Mouse (Mus musculus): Measurements from ENCODE around the gene Tnfsf11. TPM values are rescaled to one million over a fixed set of nuclear protein-coding genes. Genes with fewer than 3 reads are reported as not detected.

Tnfsf11 gene
- total and polyA plus RNA-seq, 3 experiments, result 0.13 TPM; not detected in 2

DNA sequence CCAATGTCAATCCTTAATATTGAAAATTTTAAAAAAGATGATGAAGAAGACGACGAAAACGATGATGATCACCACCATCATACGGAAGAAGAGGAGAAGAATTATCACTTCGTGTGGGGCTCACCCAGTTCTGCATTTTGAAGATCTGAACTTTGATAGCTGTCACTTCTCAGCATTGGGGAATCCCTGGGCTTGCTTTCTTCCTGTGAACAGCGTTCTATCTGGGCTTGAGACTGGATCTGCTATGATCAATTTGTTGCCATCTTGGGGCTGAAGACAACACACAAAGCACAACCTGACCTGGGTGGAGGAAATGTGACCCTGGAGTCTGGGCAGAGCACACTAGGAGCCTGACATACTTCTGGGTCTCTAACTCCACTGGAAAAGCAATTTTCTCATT is 43.0 kb downstream of the Tnfsf11 start:
- TF ChIP-seq MAX (IDR thresholded peaks at IDR 0.05; ENCODE audit: low read length) (no peak), MAZ (IDR thresholded peaks at IDR 0.05; ENCODE audit: low read depth, low read length) (no peak), EP300 (IDR thresholded peaks at IDR 0.05; ENCODE audit: low read length) (no peak), MXI1 (IDR thresholded peaks at IDR 0.05; ENCODE audit: low read depth, low read length) (no peak), KAT2A (IDR thresholded peaks at IDR 0.05; ENCODE audit: insufficient replicate concordance, low read length) (no peak), HCFC1 (IDR thresholded peaks at IDR 0.05; ENCODE audit: low read depth, low read length) (no peak), IRF4 (IDR thresholded peaks at IDR 0.05; ENCODE audit: low read depth, low read length) (no peak), TCF12 (IDR thresholded peaks at IDR 0.05; ENCODE audit: low read depth, low read length) (no peak)
- H3K4me3 ChIP-seq (replicated peaks in 1 of 3; ENCODE audit: low read depth in 2 of 3, low read length in 2 of 3, poor library complexity in 1 of 3), result no peak overlapping the region
- H3K9ac ChIP-seq (ENCODE audit: insufficient read depth, low read depth), result no peak overlapping the region
- no peaks in the 10 kb centered on the region for H3K27me3 ChIP-seq (replicated peaks)
- no peaks in the 10 kb centered on the region for H3K79me2 ChIP-seq (replicated peaks; ENCODE audit: control insufficient read depth, extremely low read depth, insufficient read depth, poor library complexity, severe bottlenecking)
- no peaks in the 10 kb centered on the region for H3K9me3 ChIP-seq (replicated peaks; ENCODE audit: low read length)
- no peak overlapping the region for H3K4me2 ChIP-seq (ENCODE audit: insufficient read depth, low read depth, poor library complexity, severe bottlenecking)
- H3K4me1 ChIP-seq (ENCODE audit: control insufficient read depth in 1 of 2, insufficient read depth in 2 of 2), result no peaks in the 10 kb centered on the region
- no peak overlapping the region for H3K27ac ChIP-seq (ENCODE audit: insufficient read depth, low read depth)
- dilution Hi-C loops (cut with MboI; ENCODE audit: extremely low pct_ligation_motif_present, extremely low pct_unique_long_range_greater_than_20kb, low sequenced_read_pairs), result no loop called here
- DNase-seq (ENCODE audit: extremely low read depth), result no peak
- in situ Hi-C loops (cut with MboI; ENCODE audit: low pct_ligation_motif_present, low pct_unique_long_range_greater_than_20kb, low sequenced_read_pairs), result no loop called here
- no peaks in the 10 kb centered on the region for H3K36me3 ChIP-seq (replicated peaks in 1 of 2; ENCODE audit: control insufficient read depth in 1 of 2, insufficient read depth in 1 of 2, low read length in 1 of 2)

DNA sequence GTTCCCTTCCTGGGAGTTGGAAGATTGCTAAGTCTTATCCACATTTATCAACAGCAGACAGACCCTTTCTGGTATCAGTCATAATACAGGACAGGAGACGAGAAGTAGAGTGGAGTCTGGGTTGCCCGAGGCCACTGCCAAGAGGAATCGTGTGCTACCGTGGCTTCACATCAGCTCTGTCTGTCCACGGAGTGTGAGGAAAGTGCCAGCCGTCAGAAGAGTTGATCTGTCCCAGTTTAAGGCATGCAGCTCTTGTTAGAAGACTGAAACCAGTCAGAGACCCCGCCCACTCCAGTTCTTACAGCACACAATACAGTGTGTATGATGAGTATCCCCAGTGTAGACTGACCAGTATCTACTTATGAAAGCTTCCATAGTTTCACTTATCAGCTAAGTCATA is 45.2 kb downstream of the Tnfsf11 start:
- Histone ChIP-seq H3K27me3 (replicated peaks) (no peaks in the 10 kb centered on the region), H3K9ac (ENCODE audit: insufficient read depth, low read depth) (no peak overlapping the region), H3K27ac (ENCODE audit: insufficient read depth, low read depth) (no peak overlapping the region), H3K9me3 (replicated peaks; ENCODE audit: low read length) (no peaks in the 10 kb centered on the region), H3K79me2 (replicated peaks; ENCODE audit: control insufficient read depth, extremely low read depth, insufficient read depth, poor library complexity, severe bottlenecking) (no peaks in the 10 kb centered on the region), H3K4me1 (ENCODE audit: control insufficient read depth in 1 of 2, insufficient read depth in 2 of 2) (no peaks in the 10 kb centered on the region), H3K4me2 (ENCODE audit: insufficient read depth, low read depth, poor library complexity, severe bottlenecking) (no peak overlapping the region), H3K4me3 (replicated peaks in 1 of 3; ENCODE audit: low read depth in 2 of 3, low read length in 2 of 3, poor library complexity in 1 of 3) (no peak overlapping the region), H3K36me3 (replicated peaks in 1 of 2; ENCODE audit: control insufficient read depth in 1 of 2, insufficient read depth in 1 of 2, low read length in 1 of 2) (no peaks in the 10 kb centered on the region)
- dilution Hi-C loops (cut with MboI; ENCODE audit: extremely low pct_ligation_motif_present, extremely low pct_unique_long_range_greater_than_20kb, low sequenced_read_pairs), result no loop called here
- in situ Hi-C loops (cut with MboI; ENCODE audit: low pct_ligation_motif_present, low pct_unique_long_range_greater_than_20kb, low sequenced_read_pairs), result no loop called here
- DNase-seq (ENCODE audit: extremely low read depth), result no peak
- no peak for TF ChIP-seq HCFC1 (IDR thresholded peaks at IDR 0.05; ENCODE audit: low read depth, low read length)
- TF ChIP-seq BHLHE40 (IDR thresholded peaks at IDR 0.05; ENCODE audit: low read depth, low read length), result no peak
- TF ChIP-seq NELFE (IDR thresholded peaks at IDR 0.05; ENCODE audit: low read depth, low read length), result no peak
- TF ChIP-seq SMC3 (IDR thresholded peaks at IDR 0.05; ENCODE audit: low read depth, low read length), result no peak
- TF ChIP-seq IRF4 (IDR thresholded peaks at IDR 0.05; ENCODE audit: low read depth, low read length), result no peak
- no peak for TF ChIP-seq USF1 (IDR thresholded peaks at IDR 0.05; ENCODE audit: low read depth, low read length)
- no peak for TF ChIP-seq ZNF384 (IDR thresholded peaks at IDR 0.05; ENCODE audit: low read depth, low read length)
- TF ChIP-seq CHD2 (IDR thresholded peaks at IDR 0.05; ENCODE audit: low read length), result no peak

DNA sequence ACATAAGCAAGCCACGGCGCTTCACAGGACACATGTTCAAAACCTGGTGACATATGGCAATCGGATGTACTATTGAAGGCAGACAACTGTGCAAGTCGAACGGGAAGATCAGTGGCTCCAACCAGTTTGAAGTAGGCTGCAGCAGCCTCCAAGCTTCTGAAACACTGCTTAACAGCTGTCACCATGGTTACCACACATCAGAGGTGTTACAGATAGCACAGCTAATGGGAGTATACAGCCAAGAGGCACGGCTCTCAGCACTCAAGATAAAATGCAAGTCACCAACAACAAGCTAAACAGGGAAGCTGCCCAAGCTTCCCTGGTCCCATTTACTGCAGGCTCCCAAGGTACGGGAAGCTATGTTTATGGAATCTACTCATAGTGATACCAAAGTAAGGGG is 46.6 kb downstream of the Tnfsf11 start:
- TF ChIP-seq ZNF384 (IDR thresholded peaks at IDR 0.05; ENCODE audit: low read depth, low read length) (no peak), ELF1 (IDR thresholded peaks at IDR 0.05; ENCODE audit: low read depth, low read length) (no peak), ETS1 (conservative IDR thresholded peaks at IDR 0.05; ENCODE audit: low read depth, low read length) (no peak), CHD2 (IDR thresholded peaks at IDR 0.05; ENCODE audit: low read length) (no peak), MAX (IDR thresholded peaks at IDR 0.05; ENCODE audit: low read length) (no peak), ZKSCAN1 (IDR thresholded peaks at IDR 0.05; ENCODE audit: borderline replicate concordance, low read depth, low read length) (no peak), MAFK (IDR thresholded peaks at IDR 0.05; ENCODE audit: insufficient replicate concordance, low read length) (no peak), NELFE (IDR thresholded peaks at IDR 0.05; ENCODE audit: low read depth, low read length) (no peak)
- Histone ChIP-seq H3K4me3 (replicated peaks in 1 of 3; ENCODE audit: low read depth in 2 of 3, low read length in 2 of 3, poor library complexity in 1 of 3) (no peak overlapping the region), H3K9me3 (replicated peaks; ENCODE audit: low read length) (no peaks in the 10 kb centered on the region)

More for the DNA sequence above, 46.6 kb downstream of the Tnfsf11 start:
- H3K36me3 ChIP-seq (replicated peaks in 1 of 2; ENCODE audit: control insufficient read depth in 1 of 2, insufficient read depth in 1 of 2, low read length in 1 of 2), result no peaks in the 10 kb centered on the region
- H3K4me1 ChIP-seq (ENCODE audit: control insufficient read depth in 1 of 2, insufficient read depth in 2 of 2), result no peaks in the 10 kb centered on the region
- in situ Hi-C loops (cut with MboI; ENCODE audit: low pct_ligation_motif_present, low pct_unique_long_range_greater_than_20kb, low sequenced_read_pairs) (no loop called here), dilution Hi-C loops (cut with MboI; ENCODE audit: extremely low pct_ligation_motif_present, extremely low pct_unique_long_range_greater_than_20kb, low sequenced_read_pairs) (no loop called here)
- no peak for DNase-seq (ENCODE audit: extremely low read depth)
- H3K4me2 ChIP-seq (ENCODE audit: insufficient read depth, low read depth, poor library complexity, severe bottlenecking), result no peak overlapping the region
- no peaks in the 10 kb centered on the region for H3K79me2 ChIP-seq (replicated peaks; ENCODE audit: control insufficient read depth, extremely low read depth, insufficient read depth, poor library complexity, severe bottlenecking)
- H3K27ac ChIP-seq (ENCODE audit: insufficient read depth, low read depth), result no peak overlapping the region
- H3K9ac ChIP-seq (ENCODE audit: insufficient read depth, low read depth), result no peak overlapping the region
- no peaks in the 10 kb centered on the region for H3K27me3 ChIP-seq (replicated peaks)

All from CH12.LX (cell line).